Mouse (Mus musculus): Measurements from ENCODE around the gene Map1s.

DNA sequence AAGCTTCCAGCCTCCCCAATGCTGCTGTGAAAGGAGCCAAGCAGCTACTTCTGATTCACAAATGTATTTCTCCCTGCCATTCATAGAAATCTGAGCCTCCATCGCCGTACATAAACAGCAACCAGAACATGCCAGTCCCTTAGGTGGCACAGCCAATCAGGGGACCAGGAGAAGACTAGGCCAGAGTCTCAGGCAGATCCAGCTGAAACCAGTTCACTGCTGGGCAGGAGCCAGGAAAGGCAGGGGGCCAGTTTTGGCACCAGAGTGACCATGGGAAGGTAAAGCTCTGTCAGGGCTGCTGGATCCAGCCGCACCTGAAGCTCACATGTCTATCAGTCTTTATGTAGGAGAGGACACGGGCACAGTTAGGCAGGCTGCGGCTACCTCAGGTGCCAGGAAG, 15.1 kb upstream of the Map1s start:
- TF ChIP-seq CTCF (IDR thresholded peaks at IDR 0.05; ENCODE audit: extremely low read depth, insufficient read depth, insufficient read length, insufficient replicate concordance) (no peak), POLR2A (IDR thresholded peaks at IDR 0.05; ENCODE audit: low read depth, low read length) (no peak)

Measured in spleen, adult 2 months (tissue).